Mouse (Mus musculus): ENCODE results near the gene Stoml2.
"Not testable (repeated sequence)": the region's sequence is repeated elsewhere in the genome, so short reads cannot be mapped to it uniquely, and the experiment has no call there.

DNA sequence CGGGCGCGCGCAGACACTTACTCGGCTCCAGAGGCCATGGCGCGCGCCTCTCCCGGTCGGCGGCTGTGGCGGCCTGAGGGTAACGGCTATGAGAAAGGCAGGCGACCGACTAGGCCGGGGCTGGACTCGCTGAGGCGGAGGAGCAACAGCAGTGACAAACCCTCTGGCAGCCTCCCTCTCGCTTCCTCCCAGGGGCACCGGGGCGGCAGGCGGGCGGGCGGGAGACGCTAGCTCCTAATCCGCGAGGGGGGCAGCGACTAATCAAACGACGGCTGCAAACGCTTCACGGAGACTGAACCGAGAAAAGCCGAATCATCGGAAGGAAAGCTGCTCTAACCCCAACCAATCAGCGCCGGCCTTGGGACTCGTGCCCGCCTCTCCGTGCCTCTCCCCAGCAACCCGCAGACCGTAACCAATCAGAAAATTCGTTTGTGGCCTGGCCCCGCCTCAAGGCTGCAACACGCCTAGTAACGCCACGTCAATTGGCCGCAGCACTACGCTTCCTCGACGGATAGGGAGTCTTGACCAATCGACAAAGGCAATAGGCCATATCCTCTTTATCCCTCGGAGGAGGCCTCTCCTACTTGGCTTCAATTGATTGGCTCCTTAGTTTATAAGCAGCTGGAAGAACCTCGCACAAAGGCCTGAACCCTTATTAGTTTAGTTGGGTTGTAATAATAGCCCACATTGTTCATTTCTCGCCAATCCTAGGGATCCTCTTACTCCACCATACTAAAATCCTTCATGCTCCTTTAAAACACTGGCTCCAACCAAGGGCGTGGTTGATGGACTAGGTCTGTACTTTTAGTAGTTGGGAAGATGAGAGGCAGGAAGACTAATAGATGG lies 31.1 kb downstream of the Stoml2 start, which contains the start of gene Vcp:
- not testable (repeated sequence) for TF ChIP-seq CTCF (IDR thresholded peaks at IDR 0.05)
- TF ChIP-seq POLR2A (IDR thresholded peaks at IDR 0.05; ENCODE audit: insufficient read depth, low read depth, low read length): peak; percentile 27; the same call in 1 of the 2 replicates
